Comparison of ENCODE assay signal across 8 mouse cellular contexts in the genomic region with DNA sequence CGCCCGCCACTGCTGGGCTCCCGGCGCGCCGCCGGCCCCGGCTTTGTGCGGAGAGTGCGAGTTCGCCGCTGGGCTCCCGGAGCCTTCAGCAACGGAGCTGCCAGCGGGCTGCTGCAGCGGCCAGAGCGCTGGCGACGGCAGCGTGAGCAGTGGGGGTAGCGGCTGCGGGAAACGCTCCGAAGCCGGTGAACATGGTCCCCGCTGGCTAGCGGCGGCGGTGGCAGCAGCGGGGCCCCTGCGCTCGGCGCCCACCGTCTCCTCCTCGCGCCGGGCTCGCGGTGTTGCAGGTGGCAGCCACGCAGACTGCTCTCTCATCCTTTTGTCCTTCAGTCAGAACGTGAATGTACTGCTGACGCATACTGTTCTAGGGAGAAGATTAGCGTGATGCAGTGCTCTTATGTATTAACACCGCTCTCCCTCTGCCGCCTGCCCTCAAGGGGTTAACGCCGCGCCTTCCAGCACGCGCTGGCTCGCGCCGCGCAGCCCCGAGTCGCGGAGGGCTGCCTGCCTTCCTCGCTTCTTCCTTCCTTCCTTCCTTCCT. TPM values are rescaled to one million over a fixed set of nuclear protein-coding genes. Genes with fewer than 3 reads are reported as not detected.
DNase-seq lines count a peak whose midpoint lies in the region; ATAC-seq and TF ChIP-seq lines count a peak whose summit lies in the region.

No protein-coding gene starts in this region.

- ATAC-seq in cerebellum, adult (ENCODE audit: insufficient number of reproducible peaks, low FRiP score, low TSS enrichment) = peak; percentile 33; the same call in 1 of the 2 replicates
- ATAC-seq in forebrain, embryonic 14.5 days = peak; percentile 82
- peak; percentile 58 for ATAC-seq in intestine, embryonic 16.5 days
- ATAC-seq in lung, postnatal 0 days = peak; percentile 66

- H3K4me2 ChIP-seq in forebrain, embryonic 14.5 days (ENCODE audit: low read length) = peak overlapping the region; percentile 96
- peak overlapping the region; percentile 100 for H3K4me2 ChIP-seq in intestine, embryonic 16.5 days (ENCODE audit: low read depth, low read length)
- H3K4me2 ChIP-seq in lung, postnatal 0 days (replicated peaks; ENCODE audit: low read depth, low read length) = peak overlapping the region; percentile 100

- peak overlapping the region; percentile 74 for H3K4me3 ChIP-seq in forebrain, embryonic 14.5 days (ENCODE audit: low read depth, low read length)
- H3K4me3 ChIP-seq in intestine, embryonic 16.5 days (ENCODE audit: low read length) = peak overlapping the region; percentile 70
- H3K4me3 ChIP-seq in lung, postnatal 0 days (ENCODE audit: low read depth, low read length) = peak overlapping the region; percentile 57

- TF ChIP-seq EP300 in lung, postnatal 0 days (IDR thresholded peaks at IDR 0.05) = no peak

- no peaks in the 10 kb centered on the region for H3K27me3 ChIP-seq in forebrain, embryonic 14.5 days (replicated peaks; ENCODE audit: control insufficient read depth, insufficient read depth, low read length)
- peaks cover 14% of the 10 kb centered on the region; the same call in 1 of the 2 replicates for H3K27me3 ChIP-seq in intestine, embryonic 16.5 days (replicated peaks; ENCODE audit: control insufficient read depth, insufficient read depth, low read length)
- no peaks in the 10 kb centered on the region; the same call in 1 of the 2 replicates for H3K27me3 ChIP-seq in lung, postnatal 0 days (replicated peaks; ENCODE audit: insufficient read depth, low read length)

- H3K36me3 ChIP-seq in forebrain, embryonic 14.5 days (ENCODE audit: control insufficient read depth, insufficient read depth, low read length) = 0 out of 2 replicates have a peak, but pooled peaks cover 8% of the 10 kb centered on the region
- no peaks in the 10 kb centered on the region for H3K36me3 ChIP-seq in intestine, embryonic 16.5 days (ENCODE audit: control insufficient read depth, insufficient read depth, low read length)
- no peaks in the 10 kb centered on the region for H3K36me3 ChIP-seq in lung, postnatal 0 days (ENCODE audit: insufficient read depth, low read length)

- peaks cover 31% of the 10 kb centered on the region for H3K4me1 ChIP-seq in forebrain, embryonic 14.5 days (ENCODE audit: control insufficient read depth, insufficient read depth, low read length)
- peaks cover 10% of the 10 kb centered on the region for H3K4me1 ChIP-seq in intestine, embryonic 16.5 days (ENCODE audit: control insufficient read depth, insufficient read depth, low read length)
- H3K4me1 ChIP-seq in lung, postnatal 0 days (ENCODE audit: insufficient read depth, low read depth, low read length) = peaks cover 3% of the 10 kb centered on the region; the same call in 1 of the 2 replicates

- WGBS in forebrain, embryonic 14.5 days = under 1% methylated on average over 57 of the region's 58 CpGs
- WGBS in intestine, embryonic 16.5 days = under 1% methylated on average over 58 of the region's 58 CpGs
- WGBS in lung, postnatal 0 days = under 1% methylated on average over 49 of the region's 58 CpGs

- peak; percentile 60 to 61 for DNase-seq in right cerebral cortex, adult 2 months (ENCODE audit: low spot score in 2 of 2)
- no peak for DNase-seq in right cerebral cortex, postnatal 36 days (ENCODE audit: low spot score in 2 of 2)
- peak; percentile 84 for DNase-seq in forebrain, embryonic 14.5 days (ENCODE audit: low spot score)
- DNase-seq in lung, postnatal 0 days (ENCODE audit: low spot score) = peak; percentile 34
- DNase-seq in right cerebral cortex, postnatal 14 days = peak; percentile 66
- no peak for DNase-seq in ovary, postnatal 14 days (ENCODE audit: low spot score)

- peak overlapping the region; percentile 95 for H3K27ac ChIP-seq in forebrain, embryonic 14.5 days (ENCODE audit: low read depth, low read length)
- H3K27ac ChIP-seq in intestine, embryonic 16.5 days (ENCODE audit: low read length) = peak overlapping the region; percentile 70
- no peak overlapping the region for H3K27ac ChIP-seq in lung, postnatal 0 days (ENCODE audit: low read length)

- peak overlapping the region; percentile 92 for H3K9ac ChIP-seq in forebrain, embryonic 14.5 days (ENCODE audit: low read length)
- H3K9ac ChIP-seq in intestine, embryonic 16.5 days (ENCODE audit: low read depth, low read length) = peak overlapping the region; percentile 79
- 0 out of 2 replicates have a peak overlapping the region, but pooled peaks have one; percentile 23 for H3K9ac ChIP-seq in lung, postnatal 0 days (replicated peaks; ENCODE audit: low read depth)

- TF ChIP-seq CTCF in lung, postnatal 0 days (IDR thresholded peaks at IDR 0.05) = peak; percentile 16; the same call in 1 of the 2 replicates

- H3K9me3 ChIP-seq in forebrain, embryonic 14.5 days (replicated peaks; ENCODE audit: control insufficient read depth, low read length) = no peaks in the 10 kb centered on the region
- no peaks in the 10 kb centered on the region for H3K9me3 ChIP-seq in intestine, embryonic 16.5 days (ENCODE audit: control insufficient read depth, low read length)
- no peaks in the 10 kb centered on the region for H3K9me3 ChIP-seq in lung, postnatal 0 days (ENCODE audit: low read length)

RNA-seq across cellular contexts. Expression of a gene that starts 1.3 kb away (rescaled TPM):
- 5.8 and 7.6 TPM in 2 replicates for polyA plus RNA-seq in forebrain, embryonic 14.5 days (2014; fragmentation: Nextera tagmentation; extraction: Ambion mirVana)
- polyA plus RNA-seq in intestine, embryonic 16.5 days (2015; fragmentation: Nextera tagmentation; extraction: Ambion mirVana) = 0.65 and 0.77 TPM in 2 replicates
- polyA plus RNA-seq in lung, postnatal 0 days (2015; fragmentation: Nextera tagmentation; extraction: Ambion mirVana) = 0.35 TPM in 2 replicates

Comparison
In these comparisons a context has a peak if more than half of its experiments do, and no peak if none do; other contexts are left out.
1. DNase-seq: peak in right cerebral cortex, adult 2 months (2 of 2), forebrain, embryonic 14.5 days (single experiment), lung, postnatal 0 days (single experiment) and right cerebral cortex, postnatal 14 days (single experiment); none in right cerebral cortex, postnatal 36 days (0 of 2) and ovary, postnatal 14 days (single experiment).
2. H3K9ac ChIP-seq: peak in every context shown above with its lines; median percentile 92 in forebrain, embryonic 14.5 days; 79 in intestine, embryonic 16.5 days; 23 in lung, postnatal 0 days.
3. Peak in every context shown above with its lines, with median percentiles within 50 percentile points of each other: ATAC-seq, H3K4me2 ChIP-seq and H3K4me3 ChIP-seq.